Mouse (Mus musculus) kidney, embryonic 16.5 days (tissue): Measurements from ENCODE around the gene Vwa8. TPM values are rescaled to one million over a fixed set of nuclear protein-coding genes. Genes with fewer than 3 reads are reported as not detected.

ENCODE experiments used
- ATAC-seq: fragments of 200-750 bp; cut with Nextera tagmentation; 2 replicates; pipeline ENCODE4 v1.8.0; 2017; ENCODE audit warnings: moderate TSS enrichment; ENCODE audit not compliant: low FRiP score, low TSS enrichment
- H3K27ac ChIP-seq: fragments of 300-500 bp; sonication (generic); 2 replicates; pipeline ENCODE4 v1.5.1; 2014; ENCODE audit warnings: low read length
- H3K27me3 ChIP-seq: fragments of 300-500 bp; sonication (generic); 2 replicates; pipeline ENCODE4 v1.6.1; 2014; ENCODE audit warnings: low read length, control low read depth, mixed read lengths; ENCODE audit not compliant: insufficient read depth
- H3K36me3 ChIP-seq: fragments of 300-500 bp; sonication (generic); 2 replicates; pipeline ENCODE4 v1.6.1; 2014; ENCODE audit warnings: low read length, control low read depth, mixed read lengths; ENCODE audit not compliant: insufficient read depth
- H3K4me1 ChIP-seq: fragments of 300-500 bp; sonication (generic); 2 replicates; pipeline ENCODE4 v1.6.1; 2014; ENCODE audit warnings: low read length, control low read depth, mixed read lengths; ENCODE audit not compliant: insufficient read depth
- H3K4me2 ChIP-seq: fragments of 300-500 bp; sonication (generic); replicated peaks from 2 replicates; pipeline ENCODE4 v1.6.1; 2014; ENCODE audit warnings: low read depth, low read length
- H3K4me3 ChIP-seq: fragments of 300-500 bp; sonication (generic); 2 replicates; pipeline ENCODE4 v1.5.1; 2014; ENCODE audit warnings: mild to moderate bottlenecking, low read length
- H3K9ac ChIP-seq: fragments of 300-500 bp; sonication (generic); replicated peaks from 2 replicates; pipeline ENCODE4 v1.6.1; 2014; ENCODE audit warnings: low read length
- H3K9me3 ChIP-seq: fragments of 300-500 bp; sonication (generic); 2 replicates; pipeline ENCODE4 v1.6.1; 2016; ENCODE audit warnings: low read length, control low read depth
- WGBS: fragments of 180-500 bp; shearing (Covaris S2); extraction: QIAGEN DNeasy Blood & Tissue Kit; methylation state at CpG from one replicate; pipeline ENCODE4 v1.1.7; 2014; 5-methylcytosine and 5-hydroxymethylcytosine counted together
- polyA plus RNA-seq: library from polyadenylated mRNA; unstranded; fragments of >200 nt; fragmentation: Nextera tagmentation; extraction: Ambion mirVana; gene quantifications from 2 replicates; pipeline ENCODE4 v1.2.1, GENCODE M21; 2015

Vwa8 gene
- polyA plus RNA-seq, 1 experiment from 2014 or later = 16.0 TPM

DNA sequence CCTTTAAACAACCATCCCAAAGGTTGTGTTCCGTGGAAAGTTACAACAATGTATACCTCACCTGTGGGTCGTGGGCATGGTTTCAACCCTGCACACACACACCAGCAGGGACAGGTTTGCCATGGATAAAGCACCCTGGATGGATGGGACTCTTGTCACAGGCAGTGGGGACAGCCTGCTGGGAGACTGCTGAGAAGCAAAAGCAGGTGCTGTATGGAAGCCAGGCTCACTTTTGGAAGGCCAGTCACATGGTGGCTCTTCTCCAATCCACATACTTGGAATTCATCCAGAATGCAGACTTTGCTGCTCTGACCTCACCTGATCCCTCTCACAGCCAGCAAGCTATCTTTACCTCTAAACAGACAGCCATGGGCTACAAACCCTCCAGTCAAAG is 292.0 kb downstream of the Vwa8 start:
- Histone ChIP-seq H3K9me3 (no peaks in the 10 kb centered on the region), H3K27ac (0 out of 2 replicates have a peak overlapping the region, but pooled peaks have one; percentile 17), H3K9ac (no peak overlapping the region), H3K4me1 (peaks cover 26% of the 10 kb centered on the region), H3K4me2 (no peak overlapping the region), H3K4me3 (no peak overlapping the region), H3K27me3 (no peaks in the 10 kb centered on the region), H3K36me3 (no peaks in the 10 kb centered on the region)
- WGBS = 81% methylated on average over 2 of the region's 2 CpGs
- ATAC-seq = peak; percentile 32; the same call in 1 of the 2 replicates

DNA sequence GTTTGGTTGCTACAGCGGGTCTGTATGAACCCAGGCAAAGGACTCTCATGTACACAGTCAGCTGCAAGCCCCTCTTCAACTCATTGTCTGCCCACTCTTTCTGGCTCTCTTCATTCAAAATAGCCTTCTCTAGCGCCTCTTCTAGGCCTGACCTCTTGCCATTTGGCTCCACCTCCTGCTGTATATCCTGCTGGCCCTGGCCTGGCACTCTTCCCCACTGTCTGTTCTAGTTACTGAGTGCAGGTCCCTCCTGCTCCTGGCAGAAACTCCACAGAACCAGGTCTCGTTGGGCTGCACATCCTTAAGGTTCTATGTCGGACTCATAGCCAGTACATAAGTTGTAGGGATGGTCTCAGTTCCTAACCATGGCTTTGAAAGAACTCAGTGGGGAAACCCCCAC is 293.5 kb downstream of the Vwa8 start:
- H3K9ac ChIP-seq = no peak overlapping the region
- H3K4me3 ChIP-seq = no peak overlapping the region
- ATAC-seq = no peak
- H3K4me2 ChIP-seq = no peak overlapping the region
- H3K27me3 ChIP-seq = no peaks in the 10 kb centered on the region
- H3K9me3 ChIP-seq = no peaks in the 10 kb centered on the region
- H3K27ac ChIP-seq = no peak overlapping the region
- H3K36me3 ChIP-seq = no peaks in the 10 kb centered on the region
- peaks cover 26% of the 10 kb centered on the region for H3K4me1 ChIP-seq
- WGBS = 85% methylated on average over 4 of the region's 4 CpGs

DNA sequence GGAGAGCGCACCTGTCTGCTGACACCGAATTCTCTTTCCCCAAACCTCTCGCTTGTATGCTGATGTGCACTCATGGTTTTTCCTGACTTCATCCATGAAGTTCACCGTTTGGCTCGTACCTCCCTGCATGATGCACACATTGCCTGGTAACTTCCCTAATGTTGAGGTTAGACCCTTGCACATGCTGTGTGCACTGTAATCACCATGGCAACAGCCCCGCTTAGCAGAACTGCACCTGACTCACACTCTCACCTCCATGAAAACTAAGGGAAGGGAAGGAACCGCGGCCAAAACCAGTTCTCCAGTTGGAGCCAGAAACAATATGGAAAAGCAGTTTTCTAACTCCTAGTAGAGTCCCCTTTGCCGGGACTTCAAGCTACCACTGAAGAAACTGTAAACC is 294.8 kb downstream of the Vwa8 start:
- H3K4me1 ChIP-seq = peaks cover 26% of the 10 kb centered on the region
- no peak overlapping the region for H3K4me2 ChIP-seq
- H3K4me3 ChIP-seq = no peak overlapping the region
- 82% methylated on average over 9 of the region's 9 CpGs for WGBS
- H3K27ac ChIP-seq = no peak overlapping the region
- no peaks in the 10 kb centered on the region for H3K27me3 ChIP-seq
- no peaks in the 10 kb centered on the region for H3K36me3 ChIP-seq
- no peaks in the 10 kb centered on the region for H3K9me3 ChIP-seq
- H3K9ac ChIP-seq = no peak overlapping the region
- no peak for ATAC-seq

DNA sequence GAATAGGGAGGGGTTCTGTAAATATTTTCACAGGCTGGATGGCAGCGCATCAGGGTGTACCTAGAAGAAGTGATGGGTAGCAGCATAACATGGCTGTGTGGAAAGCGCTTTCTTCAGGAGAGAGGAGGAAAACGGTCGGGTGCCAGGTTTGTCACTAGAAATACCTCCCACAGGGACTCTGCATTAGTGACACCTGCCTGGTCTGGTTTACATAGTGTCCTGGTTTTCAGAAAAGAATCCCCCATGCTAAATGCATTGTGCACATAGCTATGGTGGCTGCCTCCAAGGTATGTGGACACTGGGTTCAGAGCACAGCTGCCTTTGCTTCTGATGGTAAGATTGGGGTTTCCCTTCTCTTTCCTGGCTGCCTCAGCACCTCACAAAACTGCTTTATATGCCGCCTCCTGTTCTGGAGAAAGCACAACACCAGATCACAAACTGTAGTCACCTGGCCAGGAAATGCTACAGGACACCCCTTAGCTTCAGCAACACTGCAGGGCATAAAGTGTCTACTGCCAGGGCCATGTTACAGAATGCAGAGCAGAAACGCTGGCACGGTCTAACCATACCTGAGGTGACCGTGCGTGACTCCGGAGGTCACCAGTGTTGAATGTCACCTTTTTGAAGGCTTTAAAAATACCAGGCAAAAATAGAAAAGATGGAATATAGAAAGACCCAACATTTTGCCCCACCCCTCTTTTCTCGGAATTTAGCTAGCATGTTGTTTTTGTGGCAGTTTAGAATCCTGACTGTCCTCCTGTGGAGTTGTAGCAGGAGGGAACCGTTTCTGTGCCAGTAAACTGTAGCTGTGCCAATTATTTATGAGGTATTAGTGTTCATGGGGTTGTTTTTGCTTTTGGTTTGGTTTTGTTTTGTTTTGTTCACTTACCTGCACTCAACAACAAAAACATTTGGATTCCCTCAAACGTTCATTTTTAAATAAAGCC is 295.7 kb downstream of the Vwa8 start:
- H3K27ac ChIP-seq = no peak overlapping the region
- H3K9me3 ChIP-seq = no peaks in the 10 kb centered on the region
- peaks cover 26% of the 10 kb centered on the region for H3K4me1 ChIP-seq
- no peaks in the 10 kb centered on the region for H3K27me3 ChIP-seq
- H3K4me3 ChIP-seq = no peak overlapping the region
- no peak overlapping the region for H3K9ac ChIP-seq
- no peak overlapping the region for H3K4me2 ChIP-seq
- ATAC-seq = peak; percentile 62
- H3K36me3 ChIP-seq = no peaks in the 10 kb centered on the region
- 59% methylated on average over 13 of the region's 13 CpGs for WGBS

DNA sequence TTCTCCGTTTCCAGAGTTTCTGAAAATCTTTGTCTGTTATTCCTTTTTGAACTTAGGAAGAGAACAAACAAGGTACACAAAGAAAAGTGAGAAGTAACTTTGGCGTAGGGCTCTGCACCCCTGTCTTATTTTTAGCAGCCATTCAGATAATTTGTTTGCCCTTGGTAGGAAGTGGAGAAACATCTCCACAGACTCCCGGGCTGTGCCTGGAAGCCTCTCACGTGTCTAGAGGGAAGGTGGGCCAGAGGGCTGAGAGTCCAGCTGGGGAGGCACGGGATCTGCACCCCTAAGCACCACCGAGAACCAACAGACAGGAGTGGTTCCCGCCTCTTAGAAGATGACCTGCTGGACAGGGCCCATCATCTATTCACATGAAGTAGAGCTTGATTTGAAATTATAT is 302.9 kb downstream of the Vwa8 start:
- Histone ChIP-seq H3K36me3 (no peaks in the 10 kb centered on the region), H3K27ac (no peak overlapping the region), H3K4me2 (no peak overlapping the region), H3K9me3 (no peaks in the 10 kb centered on the region), H3K27me3 (no peaks in the 10 kb centered on the region), H3K9ac (no peak overlapping the region), H3K4me3 (no peak overlapping the region), H3K4me1 (no peaks in the 10 kb centered on the region)
- WGBS = 86% methylated on average over 7 of the region's 7 CpGs
- ATAC-seq = no peak

DNA sequence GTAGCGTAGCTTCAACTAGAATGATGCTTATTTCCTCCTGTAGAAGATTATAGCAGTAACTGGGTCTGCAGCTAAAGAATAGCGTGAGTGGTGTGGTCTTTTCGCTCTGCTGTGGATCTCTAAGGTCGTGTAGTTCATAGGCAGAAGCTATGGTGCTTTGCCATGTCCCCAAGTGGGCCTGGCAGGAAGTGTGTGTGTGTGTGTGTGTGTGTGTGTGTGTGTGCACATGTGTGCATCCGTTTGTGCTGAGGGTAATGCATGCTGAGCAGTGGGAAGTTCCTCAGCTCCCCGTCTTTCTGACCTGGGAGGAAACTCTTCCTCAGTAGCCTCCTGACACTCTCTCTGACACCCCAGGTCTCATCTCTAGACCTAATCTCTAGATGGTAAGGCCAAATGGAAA is 305.0 kb downstream of the Vwa8 start:
- H3K9ac ChIP-seq = no peak overlapping the region
- H3K4me3 ChIP-seq = no peak overlapping the region
- peaks cover 17% of the 10 kb centered on the region for H3K4me1 ChIP-seq
- no peak for ATAC-seq
- H3K27ac ChIP-seq = no peak overlapping the region
- H3K9me3 ChIP-seq = no peaks in the 10 kb centered on the region
- 79% methylated on average over 6 of the region's 6 CpGs for WGBS
- H3K4me2 ChIP-seq = no peak overlapping the region
- no peaks in the 10 kb centered on the region for H3K27me3 ChIP-seq
- no peaks in the 10 kb centered on the region for H3K36me3 ChIP-seq

DNA sequence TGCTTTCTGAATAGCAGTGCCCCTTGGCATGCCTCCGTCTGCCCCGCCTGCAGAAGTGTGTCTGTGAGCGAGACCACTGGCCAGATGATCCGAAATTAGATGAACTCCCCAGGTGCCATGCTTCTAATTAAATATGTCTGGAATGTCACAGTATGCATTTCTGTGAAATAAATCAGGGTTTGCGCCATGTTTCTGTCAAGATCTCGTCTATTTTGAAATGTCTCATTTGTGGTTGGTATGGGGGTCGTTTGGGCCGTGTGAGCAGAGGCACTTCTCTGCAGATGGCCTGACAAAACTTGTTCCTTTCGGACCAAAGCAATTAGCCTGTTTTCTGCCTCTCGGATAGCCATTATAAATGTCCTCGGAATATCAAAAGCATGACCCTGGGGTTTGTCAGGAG is 306.1 kb downstream of the Vwa8 start:
- H3K4me3 ChIP-seq = no peak overlapping the region
- no peak for ATAC-seq
- no peak overlapping the region for H3K9ac ChIP-seq
- H3K27ac ChIP-seq = no peak overlapping the region
- 60% methylated on average over 11 of the region's 11 CpGs for WGBS
- no peaks in the 10 kb centered on the region for H3K9me3 ChIP-seq
- H3K27me3 ChIP-seq = no peaks in the 10 kb centered on the region
- H3K4me2 ChIP-seq = no peak overlapping the region
- H3K36me3 ChIP-seq = no peaks in the 10 kb centered on the region
- peaks cover 17% of the 10 kb centered on the region for H3K4me1 ChIP-seq

DNA sequence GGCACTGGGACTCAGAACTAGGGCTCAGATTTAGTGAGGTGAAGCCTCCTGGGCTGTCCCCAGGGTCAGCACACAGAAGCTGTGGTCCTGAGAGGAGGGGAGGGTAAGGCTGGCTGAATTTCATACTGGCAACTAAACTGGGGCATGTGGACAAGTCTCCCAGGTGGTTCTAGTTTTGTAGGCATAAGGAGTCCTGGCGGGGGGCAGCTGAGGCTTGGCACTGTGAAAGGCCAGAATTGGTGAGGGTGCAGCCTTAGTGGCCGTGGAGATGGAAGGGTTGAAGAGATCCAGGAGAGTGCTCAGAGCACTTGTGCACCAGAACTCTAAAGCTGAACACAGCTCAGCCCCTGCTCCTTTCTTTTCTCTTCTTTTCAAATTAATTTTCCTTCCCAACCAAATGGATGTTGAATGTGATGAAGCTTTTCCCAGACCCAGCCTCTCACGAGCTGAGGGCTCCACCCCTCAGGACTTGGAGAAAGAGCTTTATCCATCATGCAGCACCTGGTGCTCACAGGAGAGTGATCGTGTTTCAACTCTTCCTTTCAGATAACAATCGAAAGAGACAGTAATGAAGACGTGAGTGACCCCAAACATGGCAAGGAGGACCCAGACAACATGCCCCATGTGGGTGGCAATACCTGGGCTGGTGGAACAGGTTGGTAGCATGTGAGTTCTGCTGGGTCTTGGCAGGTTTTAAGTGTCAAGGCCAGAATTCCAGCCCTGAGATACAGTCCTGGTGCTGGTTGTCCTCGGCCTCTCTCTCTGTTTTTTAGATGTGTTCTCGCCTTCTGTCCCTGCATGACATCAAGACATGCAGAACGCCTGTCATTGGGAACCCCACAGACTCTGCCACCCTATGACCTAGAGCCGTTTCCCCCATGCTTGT is 307.9 kb downstream of the Vwa8 start:
- Histone ChIP-seq H3K4me2 (no peak overlapping the region), H3K27me3 (no peaks in the 10 kb centered on the region), H3K9ac (no peak overlapping the region), H3K27ac (peak overlapping the region; percentile 46; the same call in 1 of the 2 replicates), H3K4me1 (peaks cover 17% of the 10 kb centered on the region), H3K9me3 (no peaks in the 10 kb centered on the region), H3K4me3 (no peak overlapping the region), H3K36me3 (no peaks in the 10 kb centered on the region)
- ATAC-seq = no peak
- 60% methylated on average over 10 of the region's 10 CpGs for WGBS

DNA sequence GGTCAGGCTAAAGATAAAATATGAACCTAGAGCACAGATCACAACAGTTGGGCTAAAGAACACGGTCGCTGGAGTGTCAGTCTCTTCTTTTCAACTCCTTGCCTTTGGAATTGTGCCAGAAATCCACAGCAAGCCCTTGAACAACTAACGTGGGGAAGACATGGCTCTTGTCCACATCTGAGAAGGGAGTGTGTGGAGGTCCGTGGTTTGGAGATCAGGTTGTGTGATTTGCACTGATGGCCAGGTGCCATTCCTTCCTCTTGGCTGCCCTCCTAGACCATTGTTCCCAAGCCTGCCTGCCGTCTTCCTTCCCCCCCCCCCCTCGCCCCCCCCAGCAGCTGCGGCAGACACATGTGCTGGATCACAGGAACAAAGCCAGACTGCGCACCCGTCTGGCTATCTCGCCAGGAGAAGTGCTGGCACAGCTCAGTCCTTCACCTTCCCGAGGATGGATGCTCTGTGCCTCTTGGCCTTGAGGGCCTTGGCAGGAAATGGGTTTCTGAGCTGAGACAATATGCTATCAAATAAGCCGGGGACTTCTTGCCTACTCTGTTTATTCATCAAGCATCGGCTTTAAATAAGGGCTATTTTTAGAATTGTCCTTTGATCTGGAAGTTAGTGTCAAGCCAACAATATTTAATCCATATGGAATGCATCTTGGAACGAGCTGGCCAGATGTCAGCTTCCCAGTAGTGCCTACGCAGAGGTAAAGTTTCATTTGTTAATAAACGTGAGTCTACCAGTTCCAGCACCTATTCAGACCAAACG is 308.8 kb downstream of the Vwa8 start:
- Histone ChIP-seq H3K27me3 (no peaks in the 10 kb centered on the region), H3K9me3 (no peaks in the 10 kb centered on the region), H3K4me2 (no peak overlapping the region), H3K4me1 (peaks cover 17% of the 10 kb centered on the region), H3K4me3 (no peak overlapping the region), H3K36me3 (no peaks in the 10 kb centered on the region), H3K9ac (no peak overlapping the region), H3K27ac (peak overlapping the region; percentile 46)
- peak; percentile 61 for ATAC-seq
- WGBS = 27% methylated on average over 16 of the region's 17 CpGs
